ENCODE assay signal across 11 mouse cellular contexts in genomic region chr1:162094523-162095272, GRCm38 (mm10).
DNase-seq lines count a peak whose midpoint lies in the region; ATAC-seq and TF ChIP-seq lines count a peak whose summit lies in the region.
"Had no signal": no experiment of that assay in that cellular context is flagged by ENCODE, and none has a peak within 500 bp of the region (broad histone marks: within the 10 kb centered on the region; RNA-seq: fewer than 3 reads in every experiment).

No protein-coding gene starts in this region.

- no peak overlapping the region for H3K4me3 ChIP-seq in heart, postnatal 0 days (ENCODE audit: low read depth, low read length)
- H3K4me3 ChIP-seq in stomach, embryonic 14.5 days (ENCODE audit: low read depth, low read length): no peak overlapping the region
- no peak overlapping the region for H3K4me3 ChIP-seq in stomach, postnatal 0 days (ENCODE audit: low read depth, low read length)
- no peak overlapping the region for H3K4me3 ChIP-seq in intestine, embryonic 15.5 days (replicated peaks)
- no peak overlapping the region for H3K4me3 ChIP-seq in stomach, embryonic 16.5 days (replicated peaks; ENCODE audit: low read length)
- H3K4me3 ChIP-seq: layer of hippocampus, adult 2 months had no signal

- no peaks in the 10 kb centered on the region for H3K27me3 ChIP-seq in heart, postnatal 0 days (ENCODE audit: control insufficient read depth, insufficient read depth, low read length)
- no peaks in the 10 kb centered on the region for H3K27me3 ChIP-seq in stomach, embryonic 14.5 days (ENCODE audit: control insufficient read depth, insufficient read depth, low read length)
- no peaks in the 10 kb centered on the region; the same call in 1 of the 2 replicates for H3K27me3 ChIP-seq in stomach, postnatal 0 days (ENCODE audit: control insufficient read depth, insufficient read depth, low read length)
- no peaks in the 10 kb centered on the region for H3K27me3 ChIP-seq in intestine, embryonic 15.5 days (replicated peaks)
- no peaks in the 10 kb centered on the region for H3K27me3 ChIP-seq in stomach, embryonic 16.5 days (ENCODE audit: control insufficient read depth, insufficient read depth, low read length)

- 66% methylated on average over 8 of the region's 8 CpGs for WGBS in heart, postnatal 0 days
- WGBS in stomach, embryonic 14.5 days: 41% methylated on average over 8 of the region's 8 CpGs
- WGBS in stomach, postnatal 0 days: 66% methylated on average over 8 of the region's 8 CpGs
- 64% methylated on average over 8 of the region's 8 CpGs for WGBS in intestine, embryonic 15.5 days
- 60% methylated on average over 8 of the region's 8 CpGs for WGBS in stomach, embryonic 16.5 days

- no peak overlapping the region for H3K9ac ChIP-seq in heart, postnatal 0 days (replicated peaks; ENCODE audit: low read depth, low read length)
- no peak overlapping the region for H3K9ac ChIP-seq in stomach, embryonic 14.5 days (replicated peaks; ENCODE audit: low read depth, low read length)
- no peak overlapping the region for H3K9ac ChIP-seq in stomach, postnatal 0 days (ENCODE audit: low read length)
- no peak overlapping the region for H3K9ac ChIP-seq in intestine, embryonic 15.5 days
- no peak overlapping the region for H3K9ac ChIP-seq in stomach, embryonic 16.5 days (ENCODE audit: low read length)
- H3K9ac ChIP-seq: forebrain, postnatal 0 days had no signal

- no peaks in the 10 kb centered on the region for H3K36me3 ChIP-seq in heart, postnatal 0 days (replicated peaks; ENCODE audit: control insufficient read depth, insufficient read depth, low read length)
- no peaks in the 10 kb centered on the region for H3K36me3 ChIP-seq in stomach, embryonic 14.5 days (ENCODE audit: control insufficient read depth, insufficient read depth, low read length)
- no peaks in the 10 kb centered on the region for H3K36me3 ChIP-seq in stomach, postnatal 0 days (ENCODE audit: control insufficient read depth, insufficient read depth, low read length)
- no peaks in the 10 kb centered on the region for H3K36me3 ChIP-seq in intestine, embryonic 15.5 days
- no peaks in the 10 kb centered on the region for H3K36me3 ChIP-seq in stomach, embryonic 16.5 days (ENCODE audit: control insufficient read depth, insufficient read depth, low read length)

- 0 out of 2 replicates have a peak, but pooled peaks cover 3% of the 10 kb centered on the region for H3K9me3 ChIP-seq in heart, postnatal 0 days (replicated peaks; ENCODE audit: control insufficient read depth, low read length)
- H3K9me3 ChIP-seq in stomach, embryonic 14.5 days (ENCODE audit: control insufficient read depth, low read depth, low read length): no peaks in the 10 kb centered on the region
- no peaks in the 10 kb centered on the region for H3K9me3 ChIP-seq in stomach, postnatal 0 days (ENCODE audit: control insufficient read depth, low read length)
- H3K9me3 ChIP-seq in intestine, embryonic 15.5 days: no peaks in the 10 kb centered on the region
- H3K9me3 ChIP-seq in stomach, embryonic 16.5 days (replicated peaks; ENCODE audit: control insufficient read depth, low read length): no peaks in the 10 kb centered on the region

- no peak overlapping the region for H3K4me2 ChIP-seq in heart, postnatal 0 days (ENCODE audit: low read depth, low read length)
- H3K4me2 ChIP-seq in stomach, embryonic 14.5 days (replicated peaks; ENCODE audit: low read depth, low read length): no peak overlapping the region
- no peak overlapping the region for H3K4me2 ChIP-seq in stomach, postnatal 0 days (replicated peaks; ENCODE audit: low read depth)
- H3K4me2 ChIP-seq in intestine, embryonic 15.5 days (replicated peaks): no peak overlapping the region
- no peak overlapping the region for H3K4me2 ChIP-seq in stomach, embryonic 16.5 days (ENCODE audit: low read depth, low read length)

- no peak for TF ChIP-seq EP300 in heart, postnatal 0 days (IDR thresholded peaks at IDR 0.05; ENCODE audit: low read depth)
- no peak for TF ChIP-seq EP300 in stomach, postnatal 0 days (optimal IDR thresholded peaks at IDR 0.05)

- peak overlapping the region; percentile 41; the same call in 1 of the 2 replicates for H3K27ac ChIP-seq in heart, postnatal 0 days (ENCODE audit: low read depth)
- H3K27ac ChIP-seq in stomach, embryonic 14.5 days (ENCODE audit: low read length): peak overlapping the region; percentile 84; the same call in 1 of the 2 replicates
- H3K27ac ChIP-seq in stomach, postnatal 0 days (replicated peaks): no peak overlapping the region
- H3K27ac ChIP-seq in intestine, embryonic 15.5 days: 0 out of 2 replicates have a peak overlapping the region, but pooled peaks have one; percentile 28
- peak overlapping the region; percentile 82; the same call in 1 of the 2 replicates for H3K27ac ChIP-seq in stomach, embryonic 16.5 days (ENCODE audit: low read length)
- H3K27ac ChIP-seq: layer of hippocampus, adult 2 months had no signal

- no peak for DNase-seq in heart, postnatal 0 days (ENCODE audit: low spot score)
- DNase-seq in heart, adult 9 months (ENCODE audit: low spot score in 2 of 2): no peak
- DNase-seq in stomach, postnatal 0 days (ENCODE audit: low spot score): no peak
- DNase-seq in right cerebral cortex, postnatal 4 days: no peak
- no peak for DNase-seq in left cerebral cortex, adult 18-20 months (ENCODE audit: low spot score in 2 of 2)
- DNase-seq: forebrain, postnatal 0 days; kidney, adult 18-20 months had no signal

- ATAC-seq in heart, postnatal 0 days (ENCODE audit: insufficient read depth, low read depth): no peak
- no peak for ATAC-seq in stomach, embryonic 14.5 days (ENCODE audit: insufficient number of reproducible peaks, insufficient read depth, low FRiP score, low read depth)
- no peak for ATAC-seq in stomach, postnatal 0 days (ENCODE audit: low FRiP score, low TSS enrichment)
- no peak for ATAC-seq in intestine, embryonic 15.5 days
- ATAC-seq in stomach, embryonic 16.5 days (ENCODE audit: insufficient read depth, low FRiP score): no peak
- ATAC-seq: forebrain, postnatal 0 days had no signal

- TF ChIP-seq CTCF in heart, postnatal 0 days (IDR thresholded peaks at IDR 0.05; ENCODE audit: low read depth): no peak
- TF ChIP-seq CTCF in stomach, postnatal 0 days (IDR thresholded peaks at IDR 0.05; ENCODE audit: low read depth): no peak

- no peaks in the 10 kb centered on the region for H3K4me1 ChIP-seq in heart, postnatal 0 days (ENCODE audit: control insufficient read depth, insufficient read depth)
- peaks cover 8% of the 10 kb centered on the region; the same call in 1 of the 2 replicates for H3K4me1 ChIP-seq in stomach, embryonic 14.5 days (ENCODE audit: control insufficient read depth, insufficient read depth, low read length)
- no peaks in the 10 kb centered on the region for H3K4me1 ChIP-seq in stomach, postnatal 0 days (replicated peaks; ENCODE audit: control insufficient read depth, insufficient read depth)
- 0 out of 2 replicates have a peak, but pooled peaks cover 8% of the 10 kb centered on the region for H3K4me1 ChIP-seq in intestine, embryonic 15.5 days (replicated peaks)
- peaks cover 6% of the 10 kb centered on the region for H3K4me1 ChIP-seq in stomach, embryonic 16.5 days (ENCODE audit: control insufficient read depth, insufficient read depth, low read length)
